Mouse (Mus musculus) spleen, adult 2 months (tissue): ENCODE measurements around the gene Hoxd9.

Source experiments
- CTCF ChIP-seq: fragments of 200-500 bp; IDR thresholded peaks from 2 replicates; pipeline ENCODE4 v1.5.1; 2011; ENCODE audit warnings: mild to moderate bottlenecking, inconsistent platforms; ENCODE audit not compliant: insufficient read depth, insufficient read length, insufficient replicate concordance; ENCODE audit errors: extremely low read depth
- POLR2A ChIP-seq: fragments of 200-500 bp; IDR thresholded peaks from 2 replicates; pipeline ENCODE4 v1.6.1; 2011; ENCODE audit warnings: low read depth, low read length, inconsistent platforms

GRCm38 (mm10) chr2:74747006-74747405, 49.5 kb downstream of the Hoxd9 start:
- TF ChIP-seq CTCF: no peak
- no peak for TF ChIP-seq POLR2A
